Mouse (Mus musculus): ENCODE data around the gene Slc12a4. TPM values are rescaled to one million over a fixed set of nuclear protein-coding genes. Genes with fewer than 3 reads are reported as not detected.
"Not testable (repeated sequence)": the region's sequence is repeated elsewhere in the genome, so short reads cannot be mapped to it uniquely, and the experiment has no call there.

Slc12a4 gene
- polyA plus RNA-seq, 1 experiment from 2014 or later: 18.7 TPM

DNA sequence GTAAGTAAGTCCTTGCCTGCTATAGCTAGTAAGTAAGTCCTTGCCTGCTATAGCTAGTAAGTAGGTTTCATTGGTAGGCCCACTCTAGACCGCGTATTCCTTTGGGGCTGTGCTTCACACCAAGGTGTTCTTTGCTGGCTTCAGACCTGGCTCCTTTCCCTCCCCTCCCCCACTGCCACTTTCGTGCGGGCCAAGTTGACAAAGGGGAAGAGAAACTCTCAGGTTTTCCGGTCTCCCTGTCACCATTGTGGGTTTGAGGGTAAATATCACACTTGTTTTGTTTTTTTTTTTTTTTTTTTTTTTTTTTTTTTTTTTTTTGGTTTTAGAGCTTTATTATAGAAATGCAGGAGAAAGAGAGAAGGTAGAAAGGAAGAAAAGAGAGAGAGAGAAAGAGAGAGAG is 26.6 kb upstream of the Slc12a4 start:
- 71% methylated on average over 5 of the region's 5 CpGs for WGBS
- Histone ChIP-seq H3K4me3 (no peak overlapping the region), H3K4me1 (replicated peaks) (peaks cover 6% of the 10 kb centered on the region), H3K36me3 (no peaks in the 10 kb centered on the region), H3K27ac (no peak overlapping the region), H3K9me3 (no peaks in the 10 kb centered on the region), H3K27me3 (ENCODE audit: insufficient read depth, poor library complexity, severe bottlenecking) (peaks cover 7% of the 10 kb centered on the region; the same call in 1 of the 2 replicates)
- DNase-seq (ENCODE audit: low spot score): no peak

GRCm38 (mm10) chr8:105991546-105991945 is 25.6 kb upstream of the Slc12a4 start:
- H3K4me1 ChIP-seq (replicated peaks): peaks cover 6% of the 10 kb centered on the region
- no peaks in the 10 kb centered on the region for H3K36me3 ChIP-seq
- H3K27me3 ChIP-seq (ENCODE audit: insufficient read depth, poor library complexity, severe bottlenecking): peaks cover 7% of the 10 kb centered on the region; the same call in 1 of the 2 replicates
- no peaks in the 10 kb centered on the region for H3K9me3 ChIP-seq
- H3K4me3 ChIP-seq: no peak overlapping the region
- DNase-seq (ENCODE audit: low spot score): no peak
- 80% methylated on average over 2 of the region's 2 CpGs for WGBS
- H3K27ac ChIP-seq: peak overlapping the region; percentile 73; the same call in 1 of the 2 replicates

GRCm38 (mm10) chr8:105990856-105991387 is 25.0 kb upstream of the Slc12a4 start, which contains the start of gene Dus2:
Gene Dus2, plus strand, starts transcription at chr8:105991337.
- DNase-seq (ENCODE audit: low spot score): peak; percentile 80
- Histone ChIP-seq H3K4me3 (no peak within 1 kb of the TSS), H3K27me3 (ENCODE audit: insufficient read depth, poor library complexity, severe bottlenecking) (peaks cover 4% of the 10 kb centered on the region; the same call in 1 of the 2 replicates), H3K36me3 (no peaks in the 10 kb centered on the region), H3K9me3 (no peaks in the 10 kb centered on the region), H3K27ac (peak within 1 kb of the TSS; percentile 73), H3K4me1 (replicated peaks) (peaks cover 6% of the 10 kb centered on the region)
- WGBS: 10% methylated on average over 15 of the region's 15 CpGs

DNA sequence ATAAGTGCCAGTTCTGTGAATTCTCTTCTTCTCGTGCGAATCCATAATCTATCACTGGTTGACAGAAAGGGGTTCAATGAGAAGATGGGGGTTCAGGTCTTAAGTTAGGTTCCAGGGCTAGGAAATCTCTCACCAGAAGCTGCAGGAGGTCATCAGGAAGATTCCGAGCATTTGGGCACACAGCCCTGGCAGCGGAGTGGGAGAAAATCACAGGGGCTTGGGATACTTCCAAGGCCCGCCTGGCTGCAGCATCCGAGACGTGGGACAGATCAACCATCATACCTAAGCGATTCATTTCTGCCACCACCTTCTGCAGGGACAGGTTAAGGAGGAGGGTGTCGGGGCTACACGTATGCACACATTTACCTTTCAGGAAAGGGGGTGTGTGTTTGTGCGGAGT is 22.6 kb upstream of the Slc12a4 start:
- H3K4me1 ChIP-seq (replicated peaks): peaks cover 6% of the 10 kb centered on the region
- H3K27ac ChIP-seq: no peak overlapping the region
- no peaks in the 10 kb centered on the region for H3K9me3 ChIP-seq
- no peaks in the 10 kb centered on the region for H3K36me3 ChIP-seq
- DNase-seq (ENCODE audit: low spot score): no peak
- H3K4me3 ChIP-seq: no peak overlapping the region
- H3K27me3 ChIP-seq (ENCODE audit: insufficient read depth, poor library complexity, severe bottlenecking): 0 out of 2 replicates have a peak, but pooled peaks cover 3% of the 10 kb centered on the region
- 92% methylated on average over 11 of the region's 11 CpGs for WGBS

GRCm38 (mm10) chr8:105983406-105983805 is 17.5 kb upstream of the Slc12a4 start:
- H3K27me3 ChIP-seq (ENCODE audit: insufficient read depth, poor library complexity, severe bottlenecking); H3K27ac ChIP-seq; H3K9me3 ChIP-seq; H3K4me1 ChIP-seq (replicated peaks); DNase-seq (ENCODE audit: low spot score); H3K4me3 ChIP-seq; H3K36me3 ChIP-seq: not testable (repeated sequence)
- WGBS: 86% methylated on average over 11 of the region's 11 CpGs

DNA sequence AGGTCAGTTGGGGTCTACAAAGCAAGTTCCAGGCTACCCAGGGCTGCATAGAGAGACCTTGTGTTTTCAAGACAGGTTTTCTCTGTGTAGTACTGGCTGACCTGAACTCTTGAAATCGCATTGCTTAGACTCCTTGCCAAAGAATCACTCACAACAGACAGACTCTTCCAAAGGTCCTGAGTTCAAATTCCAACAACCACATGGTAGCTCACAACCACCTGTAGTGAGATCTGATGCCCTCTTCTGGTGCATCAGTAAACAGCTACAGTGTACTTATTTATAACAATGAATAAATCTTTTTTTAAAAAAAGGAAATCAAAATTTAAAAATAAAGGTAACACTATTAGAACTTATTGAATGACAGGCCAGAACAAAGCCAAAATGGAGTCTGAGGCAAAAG is 15.2 kb upstream of the Slc12a4 start:
- H3K36me3 ChIP-seq: no peaks in the 10 kb centered on the region
- H3K27me3 ChIP-seq (ENCODE audit: insufficient read depth, poor library complexity, severe bottlenecking): no peaks in the 10 kb centered on the region
- no peak for DNase-seq (ENCODE audit: low spot score)
- no peaks in the 10 kb centered on the region for H3K9me3 ChIP-seq
- no peaks in the 10 kb centered on the region for H3K4me1 ChIP-seq (replicated peaks)
- H3K27ac ChIP-seq: no peak overlapping the region
- no peak overlapping the region for H3K4me3 ChIP-seq
- WGBS: 81% methylated on average over 1 of the region's 1 CpGs

DNA sequence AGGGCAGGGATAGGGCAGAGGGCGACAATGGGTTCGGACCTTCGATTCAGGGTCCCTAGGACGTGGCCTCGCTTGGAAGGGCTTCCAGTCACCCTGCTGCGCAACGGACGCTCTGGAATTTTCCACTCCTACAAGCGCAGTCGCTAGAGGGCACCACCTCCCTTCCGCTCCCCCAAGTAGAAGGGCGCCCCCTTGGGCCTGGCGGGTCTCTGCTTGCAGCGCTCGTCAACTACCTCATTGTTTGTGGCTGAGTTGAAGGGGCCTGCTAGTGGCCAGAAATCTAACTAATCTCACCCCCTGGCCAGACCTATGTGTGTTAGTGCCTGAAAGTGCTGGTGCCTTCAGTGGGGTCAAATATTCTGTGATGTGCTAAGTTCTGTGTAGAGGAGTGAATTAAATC is 13.4 kb upstream of the Slc12a4 start, which contains the start of gene Dpep3:
TSS of gene Dpep3 (minus strand) at position 105 of the 400 bp plus-strand sequence.
- 92% methylated on average over 15 of the region's 15 CpGs for WGBS
- Histone ChIP-seq H3K36me3 (no peaks in the 10 kb centered on the region), H3K27ac (no peak within 1 kb of the TSS), H3K27me3 (ENCODE audit: insufficient read depth, poor library complexity, severe bottlenecking) (no peaks in the 10 kb centered on the region), H3K4me3 (no peak within 1 kb of the TSS), H3K9me3 (no peaks in the 10 kb centered on the region), H3K4me1 (replicated peaks) (no peaks in the 10 kb centered on the region)
- no peak for DNase-seq (ENCODE audit: low spot score)

DNA sequence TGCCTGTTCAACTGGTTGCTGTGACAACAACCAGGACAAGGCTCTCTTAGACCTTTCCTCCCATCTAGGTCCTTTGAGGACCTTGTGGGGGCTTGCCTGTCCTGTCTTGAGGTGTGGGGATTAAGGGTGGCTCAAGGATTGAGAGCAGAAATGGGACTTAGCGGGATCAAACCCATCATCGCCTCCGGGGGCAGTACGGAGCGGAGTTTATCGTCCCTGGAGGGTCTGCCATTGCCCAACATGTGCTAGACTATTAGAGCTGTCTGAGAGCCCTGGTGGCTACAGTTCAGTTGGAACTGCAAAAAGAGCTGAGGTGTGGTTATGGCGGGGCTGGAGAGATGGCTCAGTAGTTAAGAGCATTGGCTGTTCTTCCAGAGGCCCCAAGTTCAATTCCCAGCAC is 9.5 kb upstream of the Slc12a4 start:
- Histone ChIP-seq H3K4me3 (no peak overlapping the region), H3K27me3 (ENCODE audit: insufficient read depth, poor library complexity, severe bottlenecking) (no peaks in the 10 kb centered on the region), H3K9me3 (no peaks in the 10 kb centered on the region), H3K27ac (no peak overlapping the region), H3K36me3 (no peaks in the 10 kb centered on the region), H3K4me1 (replicated peaks) (no peaks in the 10 kb centered on the region)
- no peak for DNase-seq (ENCODE audit: low spot score)
- 62% methylated on average over 7 of the region's 7 CpGs for WGBS

- Histone ChIP-seq H3K27me3 (ENCODE audit: insufficient read depth, poor library complexity, severe bottlenecking) (peaks cover 22% of the 10 kb centered on the region), H3K4me1 (replicated peaks) (peaks cover 11% of the 10 kb centered on the region), H3K36me3 (no peaks in the 10 kb centered on the region), H3K4me3 (no peak overlapping the region), H3K9me3 (no peaks in the 10 kb centered on the region), H3K27ac (no peak overlapping the region)
- no peak for DNase-seq (ENCODE audit: low spot score)
- 76% methylated on average over 8 of the region's 8 CpGs for WGBS
These were observed 5.3 kb upstream of the Slc12a4 start for GRCm38 (mm10) chr8:105971019-105971720.

DNA sequence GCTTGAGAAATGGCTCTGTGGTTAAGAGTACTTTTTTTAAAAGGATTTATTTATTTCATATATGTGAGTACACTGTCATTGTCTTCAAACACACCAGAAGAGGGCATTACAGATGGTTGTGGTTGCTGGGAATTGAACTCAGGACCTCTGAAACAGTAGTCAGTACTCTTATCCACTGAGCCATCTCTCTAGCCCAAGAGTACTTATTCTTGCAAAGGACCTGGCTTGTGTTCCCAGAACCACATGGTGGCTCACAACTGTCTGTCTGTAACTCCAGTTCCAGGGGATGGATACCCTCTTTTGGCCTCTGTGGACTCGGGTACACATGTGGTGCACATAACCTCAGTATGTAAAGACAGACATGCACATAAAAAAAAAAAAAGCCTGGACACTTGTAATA is 3.5 kb upstream of the Slc12a4 start:
- WGBS: 69% methylated on average over 1 of the region's 1 CpGs
- Histone ChIP-seq H3K9me3 (no peaks in the 10 kb centered on the region), H3K4me3 (no peak overlapping the region), H3K27ac (no peak overlapping the region), H3K4me1 (replicated peaks) (peaks cover 29% of the 10 kb centered on the region), H3K36me3 (no peaks in the 10 kb centered on the region), H3K27me3 (ENCODE audit: insufficient read depth, poor library complexity, severe bottlenecking) (peaks cover 40% of the 10 kb centered on the region)
- DNase-seq (ENCODE audit: low spot score): no peak

DNA sequence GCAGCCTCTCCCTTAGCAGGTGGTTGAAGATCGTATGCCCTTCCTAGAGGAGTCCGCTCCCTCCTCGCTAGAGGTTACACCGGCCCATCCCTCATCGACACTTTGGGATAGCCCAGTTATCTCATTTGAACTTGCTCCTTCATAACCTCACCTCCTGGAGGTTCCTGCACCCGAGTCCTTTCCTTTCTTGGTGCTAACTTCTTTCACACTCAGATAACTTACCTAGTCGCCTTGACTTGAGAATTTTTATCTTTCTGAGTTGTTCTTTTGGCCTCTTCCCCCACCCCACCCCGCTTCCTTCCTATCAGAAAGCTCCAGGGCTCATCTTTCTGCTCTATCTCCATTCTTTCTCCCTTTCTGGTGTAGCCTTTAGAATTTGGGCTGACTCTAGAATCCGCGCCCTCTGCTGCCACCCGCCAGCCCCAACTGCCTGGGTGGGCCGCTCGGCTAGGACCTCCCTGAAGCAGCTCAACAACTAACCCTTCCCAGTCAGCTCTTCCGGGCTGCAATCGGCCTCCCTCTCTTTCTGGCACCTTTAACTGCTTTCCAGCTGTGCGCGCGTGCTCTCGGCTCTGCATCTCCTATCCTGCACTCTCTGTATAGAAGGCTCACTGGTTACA is 905 bp upstream of the Slc12a4 start:
- Histone ChIP-seq H3K9me3 (no peaks in the 10 kb centered on the region), H3K4me3 (peak overlapping the region; percentile 77), H3K36me3 (no peaks in the 10 kb centered on the region), H3K27ac (no peak overlapping the region), H3K27me3 (ENCODE audit: insufficient read depth, poor library complexity, severe bottlenecking) (peaks cover 43% of the 10 kb centered on the region), H3K4me1 (replicated peaks) (peaks cover 33% of the 10 kb centered on the region)
- 7% methylated on average over 19 of the region's 19 CpGs for WGBS
- DNase-seq (ENCODE audit: low spot score): peak; percentile 62

- Histone ChIP-seq H3K27ac (peak overlapping the region; percentile 87), H3K9me3 (no peaks in the 10 kb centered on the region), H3K4me1 (replicated peaks) (peaks cover 33% of the 10 kb centered on the region), H3K4me3 (peak overlapping the region; percentile 77), H3K36me3 (no peaks in the 10 kb centered on the region), H3K27me3 (ENCODE audit: insufficient read depth, poor library complexity, severe bottlenecking) (peaks cover 43% of the 10 kb centered on the region)
- DNase-seq (ENCODE audit: low spot score): peak; percentile 47
- 3% methylated on average over 40 of the region's 40 CpGs for WGBS
These were observed 512 bp downstream of the Slc12a4 start for GRCm38 (mm10) chr8:105965266-105965904.
